Mouse (Mus musculus) left cerebral cortex, adult 8-10 months (tissue): Measurements from ENCODE around the gene Gm45062. TPM values are rescaled to one million over a fixed set of nuclear protein-coding genes. Genes with fewer than 3 reads are reported as not detected.

Experiments used
- DNase-seq, 2 experiments: peaks; one replicate each; pipeline ENCODE4 v3.0.0; 2022; ENCODE audit warnings: low spot score in 2 of 2
- total RNA-seq, 4 experiments: library from RNA; stranded (reverse); gene quantifications; 2 replicates each; pipeline ENCODE4 v1.2.4; 2022

Gene Gm45062
- total RNA-seq, 4 experiments from 2014 or later = 7.1 to 11.2 (median 10.4) TPM

DNA sequence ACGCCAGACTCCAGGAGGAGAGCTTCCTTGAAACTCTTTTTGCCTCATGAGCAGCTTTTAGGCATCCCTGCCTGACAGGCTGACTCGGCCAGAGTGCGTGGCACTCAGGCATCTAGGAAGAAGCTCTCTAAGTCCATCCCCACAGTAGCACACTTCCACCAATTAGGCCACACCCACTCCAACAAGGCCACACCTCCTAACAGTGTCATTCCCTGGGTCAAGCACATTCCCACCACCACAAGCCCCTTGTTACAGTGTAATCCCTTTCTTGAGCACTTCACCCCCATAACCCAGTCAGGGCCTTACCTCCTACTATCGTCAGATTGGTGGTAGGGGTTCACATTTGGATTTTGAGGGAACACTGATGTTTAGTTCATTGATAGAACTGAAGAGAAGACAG is 108.4 kb downstream of the Gm45062 start:
- DNase-seq = no peak

DNA sequence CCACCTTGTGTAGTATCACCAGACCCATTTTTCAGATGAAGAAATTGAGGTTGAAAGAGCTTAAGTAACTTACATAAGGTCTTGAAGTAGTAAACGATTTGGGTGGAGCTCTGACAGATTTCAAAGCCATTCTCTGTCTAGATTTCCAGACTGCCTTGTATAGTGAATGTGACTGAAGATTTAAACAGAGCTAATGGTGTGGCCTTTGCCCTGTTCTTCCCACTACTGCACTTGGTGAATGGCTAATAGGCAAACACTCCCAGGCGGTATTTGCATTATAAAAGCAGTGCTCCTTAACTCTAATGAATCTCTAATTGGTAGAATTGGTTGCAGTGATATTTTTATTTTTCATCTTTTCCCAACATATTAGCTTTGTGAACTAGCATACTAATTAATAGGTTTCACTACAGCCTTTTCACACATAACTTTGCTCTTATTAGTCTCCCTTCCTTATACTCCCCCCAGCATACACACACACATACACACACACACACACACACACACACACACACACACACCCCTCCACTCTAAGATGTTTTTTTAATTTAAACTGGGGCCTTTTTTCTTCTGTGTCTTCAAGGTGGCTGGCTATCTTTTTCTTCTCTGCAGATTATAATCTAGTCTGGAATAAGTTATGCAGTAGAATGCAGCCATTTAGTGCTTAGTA is 109.1 kb downstream of the Gm45062 start:
- DNase-seq = no peak

DNA sequence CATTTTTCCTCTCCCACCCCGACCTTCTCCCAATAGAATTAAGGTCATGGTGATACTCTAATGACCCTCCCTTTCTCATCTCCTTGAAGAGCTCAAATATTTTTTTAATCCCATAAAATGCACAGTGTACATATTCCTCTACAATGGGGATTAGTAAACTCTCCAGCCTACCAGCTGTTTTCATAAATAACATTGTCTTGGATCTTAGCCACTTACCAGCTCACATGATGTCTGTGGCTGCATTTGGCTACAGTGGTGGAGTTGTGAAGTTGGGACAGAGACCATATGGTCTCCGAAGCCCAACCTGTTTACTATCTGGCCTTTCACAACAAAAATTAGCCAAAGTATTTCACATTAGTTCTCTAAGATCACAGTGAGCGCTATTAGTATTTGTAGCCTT is 111.4 kb downstream of the Gm45062 start:
- no peak for DNase-seq

DNA sequence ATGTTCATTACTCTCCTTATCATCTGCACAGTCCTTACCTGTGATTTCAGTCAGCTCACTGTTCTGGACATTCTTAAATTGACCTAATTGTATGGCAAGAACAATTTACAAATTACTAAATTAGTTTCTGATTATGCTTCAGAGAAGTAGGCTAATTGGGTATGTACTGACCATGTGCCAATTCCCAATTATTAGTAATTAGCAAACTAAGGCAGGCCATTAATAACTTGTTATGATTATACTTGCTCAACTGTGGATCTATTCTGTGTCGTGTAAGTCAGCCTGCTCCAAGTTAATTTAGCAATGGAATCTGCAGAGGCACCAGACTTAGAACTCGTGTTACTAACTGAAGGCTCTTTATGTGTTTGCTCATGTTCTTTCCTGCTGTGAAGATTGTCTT is 113.8 kb downstream of the Gm45062 start:
- no peak for DNase-seq

DNA sequence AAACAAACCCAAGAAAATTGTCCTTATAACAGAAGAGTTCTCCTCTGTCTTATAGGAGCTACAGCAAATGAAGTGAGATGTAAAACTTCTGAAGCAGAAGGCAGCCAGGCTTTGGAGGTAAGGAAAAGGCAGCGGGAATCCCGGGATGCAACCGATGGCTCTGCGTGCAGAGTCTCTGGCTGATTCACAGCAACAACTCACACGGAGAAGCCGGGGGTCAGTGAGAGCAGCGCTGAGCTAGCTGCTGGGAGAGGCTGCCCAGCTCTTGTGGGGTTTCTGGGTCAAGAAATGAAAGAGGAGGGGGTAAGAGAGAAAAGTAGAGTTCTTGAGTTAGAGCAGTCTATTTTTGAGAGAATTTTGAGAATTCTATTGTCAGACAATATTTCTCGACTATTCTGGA is 114.6 kb downstream of the Gm45062 start:
- no peak for DNase-seq

DNA sequence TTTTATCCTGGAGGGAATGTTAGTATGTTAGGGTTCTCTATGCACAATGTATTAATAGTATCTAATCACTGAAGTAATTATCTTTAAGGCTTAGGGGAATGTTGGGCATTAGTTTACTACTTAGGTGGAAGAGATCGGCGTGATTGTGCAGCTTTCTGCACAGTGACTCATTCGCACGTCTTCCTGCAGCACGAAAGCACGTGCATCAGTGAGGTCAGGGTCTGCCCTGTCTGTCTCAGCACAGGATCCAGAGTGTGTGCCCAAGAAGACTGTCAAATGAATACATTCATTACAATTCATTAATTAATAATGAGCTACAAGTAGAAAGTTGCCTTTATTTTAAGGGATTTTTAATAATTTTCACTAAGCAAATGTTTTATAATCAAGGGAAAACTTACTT is 115.0 kb downstream of the Gm45062 start:
- no peak for DNase-seq

DNA sequence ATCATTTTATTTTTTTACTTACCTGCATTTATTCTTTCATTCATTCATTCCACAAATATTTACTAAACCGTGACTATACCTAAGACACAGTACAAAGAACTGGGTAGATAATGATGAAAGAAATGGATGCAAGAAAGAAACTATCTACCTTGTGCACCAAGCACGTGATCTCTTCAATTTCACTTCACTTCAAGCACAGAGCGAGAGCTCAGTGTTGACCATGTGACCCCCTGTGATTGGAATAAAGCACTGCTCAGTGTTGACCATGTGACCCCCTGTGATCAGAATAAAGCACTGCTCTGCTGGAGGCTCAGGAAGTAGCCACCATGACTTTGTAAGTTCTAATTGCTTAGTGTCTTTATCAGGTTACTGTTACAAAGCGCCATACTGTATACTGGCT is 115.5 kb downstream of the Gm45062 start:
- no peak for DNase-seq

DNA sequence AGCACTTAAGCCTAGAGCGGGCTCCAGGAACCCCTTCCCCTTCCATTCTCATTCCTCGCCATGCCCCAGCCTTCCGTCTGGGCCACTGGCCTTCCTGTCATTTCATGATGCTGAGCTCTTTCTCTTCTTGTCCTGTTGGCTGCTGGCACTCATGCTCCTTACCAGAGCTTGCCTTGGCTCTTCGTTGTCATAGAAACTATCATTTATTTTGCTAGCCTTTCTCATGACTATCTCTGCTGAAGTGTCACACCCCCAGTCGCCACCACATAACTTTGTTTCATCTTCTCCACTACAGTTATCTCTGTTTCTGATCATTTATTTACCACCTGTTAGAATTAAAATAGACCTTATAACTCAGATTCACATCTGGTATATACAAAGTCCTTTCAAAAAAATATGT is 117.1 kb downstream of the Gm45062 start:
- DNase-seq = no peak

DNA sequence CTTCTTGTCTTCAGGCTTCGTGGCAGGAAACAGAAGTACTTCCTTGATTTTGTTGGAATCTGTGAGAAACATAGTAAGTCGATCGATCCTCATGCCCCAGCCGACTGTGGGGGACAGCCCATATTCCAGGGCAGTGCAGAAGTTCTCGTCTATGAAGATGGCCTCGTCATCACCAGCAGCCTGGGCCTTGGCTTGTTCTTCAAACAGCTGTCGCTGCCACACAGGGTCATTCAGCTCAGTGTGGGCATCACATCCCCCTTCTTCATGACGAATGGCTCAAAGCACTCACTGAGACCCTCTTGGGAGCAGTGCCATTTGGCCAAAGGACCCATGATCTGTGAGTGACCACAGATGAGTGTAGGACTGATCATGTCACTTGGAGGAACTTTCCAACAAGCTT is 118.4 kb downstream of the Gm45062 start:
- DNase-seq = no peak

DNA sequence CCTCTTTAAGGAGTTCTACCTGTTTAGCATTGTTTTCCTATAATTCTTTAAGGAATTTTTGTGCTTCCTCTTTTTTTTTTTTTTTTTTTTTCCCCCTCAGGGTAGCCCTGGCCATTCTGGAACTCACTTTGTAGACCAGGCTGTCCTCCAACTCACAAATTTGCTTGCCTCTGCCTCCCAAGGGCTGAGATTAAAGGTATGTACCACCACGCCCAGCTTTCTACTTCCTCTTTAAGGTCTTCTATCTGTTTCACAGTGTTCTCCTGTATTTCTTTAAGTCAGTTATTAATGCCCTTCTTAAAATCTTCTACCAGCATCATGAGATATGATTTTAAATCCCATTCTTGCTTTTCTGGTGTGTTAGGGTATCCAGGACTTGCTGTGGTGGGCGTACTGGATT is 130.1 kb downstream of the Gm45062 start:
- no peak for DNase-seq

DNA sequence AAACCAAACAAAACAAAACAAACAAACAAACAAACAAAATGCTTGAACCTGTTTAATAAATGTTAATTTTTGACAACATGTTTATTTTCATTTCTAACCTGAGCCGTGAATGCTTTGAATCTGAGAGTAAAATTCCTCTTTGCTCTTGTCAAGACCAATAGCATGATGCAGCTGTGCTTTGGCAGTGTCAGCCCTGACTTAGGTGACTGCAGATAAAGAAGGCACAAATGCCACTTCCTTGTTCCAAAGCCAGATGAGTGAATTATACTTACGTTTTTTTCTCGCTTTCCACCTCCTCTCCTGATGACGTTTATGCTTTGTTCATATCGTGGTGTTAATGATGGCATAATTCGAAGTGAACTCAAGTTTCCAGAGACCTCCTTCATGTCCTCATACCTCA is 131.0 kb downstream of the Gm45062 start:
- no peak for DNase-seq

DNA sequence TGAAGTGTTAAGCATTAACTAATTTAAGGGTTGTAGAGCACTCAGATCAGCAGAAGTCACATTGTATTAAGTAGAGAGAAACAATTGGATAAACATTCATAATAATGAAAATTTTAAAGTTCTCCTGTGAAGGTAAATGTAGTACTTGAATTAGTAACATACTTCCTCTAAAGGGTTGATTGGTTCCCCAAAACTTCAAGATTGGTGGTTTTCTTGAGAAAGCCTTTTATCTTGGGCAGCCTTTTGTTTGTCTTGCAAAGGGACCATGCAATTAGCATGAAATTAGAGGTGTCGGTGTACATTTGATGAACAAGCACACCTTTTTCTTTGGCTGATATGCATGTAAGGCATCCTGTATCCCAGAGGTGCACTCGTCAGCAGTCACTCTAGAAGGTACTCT is 131.7 kb downstream of the Gm45062 start:
- DNase-seq = no peak

DNA sequence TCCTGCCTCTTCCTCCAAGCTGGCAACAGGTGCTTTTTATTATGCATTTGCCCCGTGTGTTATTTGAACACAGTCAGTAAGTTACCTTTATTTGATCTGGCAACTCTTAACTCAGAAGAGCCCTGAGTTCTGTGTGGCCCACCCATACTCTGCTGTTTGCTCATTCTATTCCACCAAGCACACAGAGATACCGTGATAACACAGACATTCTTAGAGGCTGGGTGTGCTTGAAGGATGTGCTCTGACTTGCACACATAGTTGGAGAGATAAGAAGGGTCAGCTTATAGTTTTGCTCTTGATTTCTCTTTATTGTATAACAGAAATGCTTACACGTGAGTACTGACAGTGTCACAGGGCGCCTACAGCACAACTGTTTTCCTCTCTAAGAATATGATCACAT is 133.8 kb downstream of the Gm45062 start:
- no peak for DNase-seq

DNA sequence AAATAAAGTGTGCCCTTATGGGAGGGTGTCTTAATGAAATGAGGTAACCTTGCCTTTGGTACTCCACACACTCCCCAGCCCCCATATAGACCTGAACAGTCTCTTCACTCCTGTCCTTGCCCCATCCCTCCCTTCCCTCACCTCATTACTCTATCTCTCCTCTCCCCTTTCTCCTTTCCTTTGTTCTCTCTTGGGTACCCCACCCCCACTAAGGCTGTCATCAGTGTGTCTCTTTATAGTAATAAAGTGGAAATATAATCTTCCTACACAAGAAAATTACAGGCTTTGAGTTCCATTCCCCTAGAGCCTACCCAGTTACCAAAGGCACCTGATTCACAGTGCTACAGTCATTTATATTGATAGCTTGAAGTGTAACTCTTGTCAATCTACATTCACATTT is 134.8 kb downstream of the Gm45062 start:
- no peak for DNase-seq

DNA sequence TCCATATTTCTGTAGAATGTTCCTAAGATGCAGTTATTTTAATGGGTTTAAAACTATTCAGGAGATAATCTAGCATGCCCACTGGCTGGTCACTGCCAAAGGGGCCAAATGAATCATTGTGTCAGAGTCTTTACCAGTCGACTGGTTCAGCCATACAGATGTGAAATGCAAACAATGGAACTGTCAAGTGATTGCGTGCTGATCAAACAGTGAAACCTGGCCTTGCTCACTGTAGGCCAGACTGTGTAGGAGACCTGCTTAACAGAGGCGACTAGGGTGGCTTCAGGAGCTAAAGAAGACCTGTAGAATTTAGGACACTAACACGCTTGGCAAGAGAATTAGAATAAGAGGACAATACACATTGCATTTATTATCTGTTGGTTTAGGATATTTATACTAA is 135.8 kb downstream of the Gm45062 start:
- DNase-seq = no peak

DNA sequence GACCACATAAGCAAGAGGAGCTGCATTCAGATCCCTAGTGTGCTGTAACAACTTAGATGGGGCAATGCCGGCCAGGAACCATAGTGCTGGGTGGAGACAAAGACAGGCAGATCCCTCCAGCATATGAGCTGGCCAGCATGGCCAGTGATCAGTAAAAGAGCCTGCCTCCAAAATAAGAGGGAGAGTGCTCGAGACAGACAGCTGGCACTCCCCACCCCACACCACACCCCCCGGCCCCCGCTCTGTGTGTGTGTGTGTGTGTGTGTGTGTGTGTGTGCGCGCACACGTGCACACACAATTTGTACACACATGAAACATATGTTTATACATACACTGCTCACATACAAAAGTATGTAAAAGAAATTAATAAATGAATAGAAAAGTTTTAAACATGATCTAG is 138.0 kb downstream of the Gm45062 start:
- no peak for DNase-seq

DNA sequence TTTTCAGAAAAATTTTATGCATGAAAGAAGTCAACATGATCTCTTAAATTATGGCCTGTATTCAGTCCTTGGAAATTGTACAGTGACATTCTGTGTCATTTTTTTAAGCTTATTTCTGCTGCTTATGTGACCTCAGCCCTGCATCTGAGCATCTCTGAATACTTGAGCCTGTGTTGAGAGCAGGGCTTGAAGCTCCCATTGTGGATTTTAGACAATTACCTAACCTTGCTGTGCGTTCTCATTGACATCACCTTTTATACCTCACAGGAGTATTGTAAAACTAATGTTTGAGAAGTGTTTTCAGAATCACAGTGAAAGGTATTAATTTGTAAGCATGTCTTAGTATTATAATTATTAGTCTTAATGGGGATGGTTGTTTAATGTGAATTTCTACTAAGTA is 140.5 kb downstream of the Gm45062 start:
- DNase-seq = no peak

DNA sequence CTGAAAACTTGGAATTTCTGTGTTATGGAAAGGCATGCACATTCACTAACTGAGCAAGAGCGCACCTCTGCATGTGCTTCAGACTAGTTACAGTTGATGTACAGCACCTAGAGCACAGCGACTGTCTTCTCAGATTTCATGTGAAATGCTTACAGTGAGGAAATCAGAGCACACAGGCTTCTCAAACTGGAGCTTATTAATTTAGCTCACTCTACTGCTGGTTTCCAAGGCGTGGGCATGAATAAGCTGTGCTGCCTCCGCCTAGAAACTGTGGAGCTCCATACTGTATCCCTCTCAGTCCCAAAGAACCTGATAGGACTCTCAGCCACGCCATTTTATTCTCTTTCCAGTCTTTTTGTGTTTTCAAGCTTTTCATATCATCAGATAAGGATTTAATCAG is 143.9 kb downstream of the Gm45062 start:
- no peak for DNase-seq

DNA sequence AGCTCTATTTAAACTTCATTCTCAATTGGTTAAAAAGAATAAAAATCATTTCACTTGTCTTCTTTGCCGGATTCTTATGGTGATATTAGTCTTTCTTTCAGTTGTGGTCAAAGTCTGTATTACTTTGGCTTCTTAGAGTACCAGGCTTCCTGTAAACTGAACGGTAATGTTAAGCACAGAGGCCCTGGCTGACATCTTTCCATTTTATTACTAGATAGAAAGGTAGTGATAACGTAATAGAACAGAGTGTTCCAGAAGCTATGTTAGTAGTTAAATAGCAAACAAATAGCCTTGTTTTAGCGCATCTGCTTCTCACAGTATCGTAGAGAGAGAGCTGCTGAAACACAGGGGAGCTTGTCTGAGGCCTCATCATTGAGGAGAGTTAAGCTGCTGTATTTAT is 146.6 kb downstream of the Gm45062 start:
- no peak for DNase-seq

DNA sequence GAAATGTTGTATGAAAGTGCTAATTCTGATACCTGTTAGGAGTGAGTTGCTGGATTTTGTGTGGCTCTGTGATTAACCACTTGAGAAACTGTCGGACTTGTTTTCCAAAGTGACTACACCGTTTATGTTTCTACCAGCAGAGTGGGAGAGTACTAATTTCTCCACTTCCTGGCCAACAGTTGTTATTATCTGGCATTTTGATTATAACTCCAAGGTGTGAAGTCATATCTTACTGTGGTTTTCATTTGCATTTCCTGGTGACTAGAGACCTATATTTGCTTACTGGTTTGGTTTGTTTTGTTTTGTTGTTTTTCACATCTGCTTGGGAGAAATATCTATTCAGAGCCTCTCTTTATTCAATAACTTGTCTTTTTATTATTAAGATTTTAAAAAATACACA is 149.1 kb downstream of the Gm45062 start:
- no peak for DNase-seq

DNA sequence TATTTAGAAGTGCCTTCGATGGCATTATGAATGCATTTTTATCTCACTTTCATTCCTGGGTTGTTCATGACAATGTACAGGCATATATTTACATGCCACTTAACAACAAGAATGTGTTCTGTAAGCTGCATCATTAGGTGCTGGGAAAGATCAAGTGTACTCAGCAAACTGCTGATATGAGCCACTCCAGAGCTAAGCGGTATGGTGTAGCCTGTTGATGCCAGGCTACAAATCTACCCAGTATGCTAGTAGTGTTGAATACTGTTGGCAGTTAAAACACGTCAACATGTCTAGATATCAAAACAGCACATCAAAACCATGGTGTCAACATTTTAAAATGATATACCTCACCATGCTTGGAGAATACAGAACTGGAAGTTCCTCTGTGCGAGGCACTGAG is 150.6 kb downstream of the Gm45062 start:
- DNase-seq = no peak

DNA sequence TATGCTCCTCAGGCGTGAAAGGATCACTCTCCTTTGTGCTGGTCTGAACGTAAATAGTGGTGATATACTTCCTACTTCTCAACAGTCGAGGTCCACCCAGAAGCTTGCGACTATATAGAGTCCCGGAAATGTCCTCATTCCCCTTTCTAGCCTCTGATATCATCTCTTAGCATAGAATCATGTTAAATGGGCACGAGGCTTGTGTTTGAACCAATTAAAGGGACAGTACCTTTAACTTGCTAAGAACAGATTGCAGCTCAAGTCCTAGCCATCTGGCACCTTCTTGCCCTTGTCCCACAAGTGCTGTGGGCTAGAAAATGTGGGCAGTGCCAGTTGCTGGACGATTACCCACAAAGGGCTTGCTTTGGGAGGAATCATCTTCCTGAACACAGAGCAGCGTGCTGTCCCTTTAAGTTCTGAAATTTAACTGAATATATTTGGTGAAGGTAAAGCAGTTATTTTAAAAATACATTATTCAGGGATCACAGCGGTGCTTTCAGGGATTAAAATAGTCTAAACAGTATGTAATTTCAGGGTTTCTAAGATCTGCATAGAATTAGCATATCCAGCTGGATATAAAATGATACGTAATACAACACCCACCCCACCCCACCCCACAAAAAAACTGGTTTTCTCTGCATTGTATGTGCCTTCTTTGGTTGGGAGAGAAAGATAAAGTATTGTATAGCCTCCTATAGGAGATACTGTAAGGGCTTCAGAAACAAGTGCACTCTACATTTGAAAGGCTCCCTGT is 153.8 kb downstream of the Gm45062 start:
- no peak for DNase-seq

DNA sequence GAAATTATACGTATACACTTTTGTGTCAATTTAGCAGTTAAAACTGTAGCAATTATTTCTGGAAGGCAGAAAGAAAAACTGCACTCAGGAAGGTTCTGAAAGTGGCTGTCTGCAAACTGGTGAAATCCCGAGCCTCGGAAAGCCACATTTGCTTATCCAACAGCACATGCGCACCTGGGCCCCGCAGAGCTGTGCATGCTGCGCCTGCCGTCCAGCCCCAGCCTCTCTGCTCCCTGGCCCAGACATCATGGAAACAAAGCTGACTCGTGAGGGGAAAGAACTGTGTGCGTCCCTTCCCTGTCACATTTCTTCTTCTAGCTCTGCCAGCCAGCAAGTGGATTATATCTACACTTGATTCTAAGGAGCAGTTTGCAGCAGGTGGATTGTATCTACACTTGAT is 154.8 kb downstream of the Gm45062 start:
- no peak for DNase-seq
